Mouse (Mus musculus) testis, adult 2 months (tissue): ENCODE measurements at regions not wholly inside any gene's neighbourhood (a gene's known extent, or its start where the extent isn't known, plus 50 kb on each side); places are given as distances from the start of the nearest gene placed in this dataset.

Source experiments
- CTCF ChIP-seq: fragments of 200-500 bp; IDR thresholded peaks from 2 replicates; pipeline ENCODE4 v1.5.1; 2012; ENCODE audit warnings: low read depth, mild to moderate bottlenecking, inconsistent platforms, low read length, moderate library complexity; ENCODE audit not compliant: control insufficient read depth, insufficient read depth, insufficient replicate concordance
- POLR2A ChIP-seq: fragments of 200-500 bp; IDR thresholded peaks from 2 replicates; pipeline ENCODE4 v1.6.1; 2012; ENCODE audit warnings: low read depth, mild to moderate bottlenecking, inconsistent platforms, low read length, moderate library complexity; ENCODE audit not compliant: control insufficient read depth

GRCm38 (mm10) chr10:17237463-17237862 lies 485.6 kb upstream of the Cited2 start:
- TF ChIP-seq CTCF (no peak), POLR2A (no peak)
